Mouse (Mus musculus) myocyte (in vitro differentiated cells): ENCODE data around the gene Fmo5.

Experiments
- MYOG ChIP-seq, 3 experiments: IDR thresholded peaks; one replicate each; pipeline ENCODE4 v1.6.1; 2011; ENCODE audit warnings: control low read depth in 2 of 3, low read depth in 2 of 3, mild to moderate bottlenecking in 2 of 3; ENCODE audit not compliant: insufficient read length in 2 of 3, control insufficient read depth in 1 of 3, insufficient read depth in 1 of 3
- POLR2A ChIP-seq: IDR thresholded peaks from one replicate; pipeline ENCODE4 v1.6.1; 2011; ENCODE audit warnings: low read depth, mild to moderate bottlenecking, control low read depth, moderate library complexity; ENCODE audit not compliant: insufficient read length
- POLR2AphosphoS2 ChIP-seq: IDR thresholded peaks from one replicate; pipeline ENCODE4 v1.6.1; 2011; ENCODE audit warnings: low read depth, control low read depth; ENCODE audit not compliant: insufficient read length
- USF1 ChIP-seq: IDR thresholded peaks from one replicate; pipeline ENCODE4 v1.6.1; 2011; ENCODE audit warnings: low read depth, mild to moderate bottlenecking, control low read depth, moderate library complexity

DNA sequence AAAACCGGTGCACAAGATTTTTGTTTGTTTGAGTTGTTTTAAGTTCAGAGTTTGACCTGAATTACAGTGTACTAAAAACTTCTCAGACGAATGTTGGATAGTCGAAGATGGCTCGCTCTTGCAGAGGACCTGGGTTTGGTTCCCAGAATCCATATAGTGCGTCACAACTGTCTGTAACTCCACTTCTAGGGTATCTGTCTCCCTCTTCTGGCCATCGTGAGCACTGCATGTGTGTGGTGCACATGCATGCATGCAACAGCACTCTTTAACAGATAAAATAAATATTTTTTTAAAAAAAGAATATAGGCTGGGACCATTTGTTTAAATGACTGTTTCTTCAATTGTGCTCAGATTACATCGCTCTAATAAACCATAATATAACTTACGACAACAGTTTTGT is 26.3 kb downstream of the Fmo5 start:
- TF ChIP-seq POLR2A, result no peak
- no peak for TF ChIP-seq USF1
- TF ChIP-seq MYOG (IDR thresholded peaks at IDR 0.05; ENCODE audit: control insufficient read depth in 1 of 3, insufficient read depth in 1 of 3, insufficient read length in 2 of 3, low read depth in 2 of 3), result no peak
- no peak for TF ChIP-seq POLR2AphosphoS2
